17 mouse cellular contexts compared by ENCODE assay signal in the genomic region with DNA sequence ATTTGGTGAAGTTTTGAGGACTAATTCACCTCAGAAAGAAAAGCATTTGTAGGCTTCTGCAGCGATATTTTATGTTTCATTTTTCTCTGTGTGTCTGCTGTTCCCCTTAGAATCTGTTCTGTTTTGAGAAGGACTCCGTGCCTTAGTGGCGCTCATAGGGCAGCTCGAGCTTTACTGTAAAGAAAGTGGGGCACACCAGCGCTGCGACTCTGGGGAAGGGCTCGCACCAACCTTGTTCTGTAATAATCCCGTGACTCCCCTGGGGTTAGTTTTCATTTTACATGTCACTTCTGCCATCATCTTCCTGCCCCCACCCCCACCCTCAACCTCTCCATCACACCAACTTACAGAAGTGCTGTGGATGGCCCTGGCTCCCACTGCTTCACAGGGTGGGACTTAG. TPM values are rescaled to one million over a fixed set of nuclear protein-coding genes. Genes with fewer than 3 reads are reported as not detected.
"Had no signal": no experiment of that assay in that cellular context is flagged by ENCODE, and none has a peak within 500 bp of the region (broad histone marks: within the 10 kb centered on the region; RNA-seq: fewer than 3 reads in every experiment).

No protein-coding gene starts in this region.

- H3K4me3 ChIP-seq: neural tube, embryonic 12.5 days; neural tube, embryonic 13.5 days; neural tube, embryonic 15.5 days; stomach, embryonic 15.5 days had no signal

- H3K9me3 ChIP-seq: neural tube, embryonic 12.5 days; neural tube, embryonic 13.5 days; neural tube, embryonic 15.5 days; stomach, embryonic 15.5 days had no signal

- H3K9ac ChIP-seq: neural tube, embryonic 12.5 days; neural tube, embryonic 13.5 days; neural tube, embryonic 15.5 days; stomach, embryonic 15.5 days had no signal

- H3K4me2 ChIP-seq: neural tube, embryonic 12.5 days; neural tube, embryonic 13.5 days; neural tube, embryonic 15.5 days; stomach, embryonic 15.5 days had no signal

- H3K27ac ChIP-seq: neural tube, embryonic 12.5 days; neural tube, embryonic 13.5 days; neural tube, embryonic 15.5 days; stomach, embryonic 15.5 days; stomach, postnatal 0 days had no signal

- H3K27me3 ChIP-seq: neural tube, embryonic 12.5 days; neural tube, embryonic 13.5 days; neural tube, embryonic 15.5 days; stomach, embryonic 15.5 days had no signal

- H3K4me1 ChIP-seq: neural tube, embryonic 13.5 days; stomach, embryonic 15.5 days had no signal

- H3K36me3 ChIP-seq: neural tube, embryonic 12.5 days; neural tube, embryonic 13.5 days; neural tube, embryonic 15.5 days; stomach, embryonic 15.5 days had no signal

- DNase-seq: retina, postnatal 1 day; right cerebral cortex, adult 18-20 months; right cerebral cortex, postnatal 14 days; right cerebral cortex, postnatal 25 days; right cerebral cortex, postnatal 4 days; thymus, adult 18-20 months; thymus, adult 2 months; thymus, postnatal 14 days; thymus, postnatal 25 days; thymus, postnatal 36 days; thymus, postnatal 4 days had no signal

RNA-seq across cellular contexts. Expression of a gene that starts 56.2 kb away (rescaled TPM):
- polyA plus RNA-seq: small intestine, adult 2 months had no signal
